Mouse (Mus musculus): ENCODE measurements at regions not wholly inside any gene's neighbourhood (a gene's known extent, or its start where the extent isn't known, plus 50 kb on each side); places are given as distances from the start of the nearest gene placed in this dataset.

DNA sequence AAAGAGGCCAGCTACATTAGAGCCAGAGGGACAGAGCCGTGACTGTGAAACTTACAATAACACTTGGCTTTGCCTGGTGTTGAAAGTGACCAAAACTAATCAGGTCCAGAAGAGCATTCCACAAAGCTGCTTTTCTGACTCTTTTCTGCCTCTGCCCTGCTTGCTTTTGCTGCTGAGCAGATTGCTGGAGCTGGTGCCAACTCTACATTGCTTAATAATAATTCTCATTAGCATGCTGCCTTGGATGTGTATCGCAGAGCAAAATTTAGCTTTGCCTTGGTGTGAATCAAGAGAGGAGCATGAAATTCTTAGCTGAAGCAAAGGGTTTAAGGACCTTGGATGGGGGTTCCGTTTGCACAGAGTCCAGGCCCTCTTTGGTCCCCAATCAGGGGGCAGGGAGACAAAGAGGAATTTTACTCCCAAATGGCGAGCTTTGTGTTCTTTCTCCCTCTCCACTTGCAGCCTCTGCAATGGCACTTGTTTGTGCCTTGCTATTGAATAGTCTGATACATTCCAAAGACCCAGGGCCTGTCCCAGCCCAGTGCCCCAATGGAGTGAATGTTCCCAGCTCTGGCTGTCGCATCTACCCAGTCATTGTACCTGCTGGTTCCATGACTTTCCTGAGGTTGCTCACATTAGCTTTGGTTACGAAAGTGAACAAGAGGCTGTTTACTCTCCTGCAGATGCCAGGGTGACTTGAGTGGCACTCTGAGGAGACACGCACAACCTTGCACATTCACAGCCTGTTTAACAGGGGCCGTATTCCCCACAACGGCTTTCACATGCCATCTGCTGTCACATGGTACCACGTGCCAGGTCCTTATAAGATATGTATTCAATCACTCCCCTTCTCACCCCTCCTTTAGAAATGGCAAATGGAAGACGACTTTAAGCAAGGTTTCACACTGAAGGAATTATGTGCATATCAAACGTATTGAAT lies 76.9 kb upstream of the Rfx3 start:
- TF ChIP-seq POLR2A (IDR thresholded peaks at IDR 0.05; ENCODE audit: low read depth, low read length) (no peak), CTCF (IDR thresholded peaks at IDR 0.05; ENCODE audit: extremely low read depth, insufficient read depth, insufficient read length, insufficient replicate concordance) (no peak)

All from spleen, adult 2 months (tissue).